Comparison of ENCODE assay signal across 38 mouse cellular contexts in the genomic region with DNA sequence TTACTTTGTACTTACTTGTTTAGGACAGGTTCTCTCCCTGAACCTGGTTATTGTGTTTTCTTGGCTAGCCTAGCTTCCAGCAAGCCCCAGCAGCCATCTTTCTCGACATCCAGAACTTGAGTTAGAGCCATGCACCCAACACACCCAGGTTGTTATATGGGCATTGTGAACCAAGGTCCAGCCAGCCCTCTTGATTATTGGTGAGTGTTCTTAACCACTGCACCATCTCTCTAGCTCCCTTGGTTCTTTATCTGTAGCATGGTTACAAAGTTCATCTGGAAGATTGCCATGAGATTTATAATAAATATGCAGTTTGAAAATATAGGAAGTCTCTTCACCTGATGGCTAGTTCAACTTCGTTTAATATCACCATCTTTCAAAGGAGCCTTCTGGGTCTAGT. TPM values are rescaled to one million over a fixed set of nuclear protein-coding genes. Genes with fewer than 3 reads are reported as not detected.
"Had no signal": no experiment of that assay in that cellular context is flagged by ENCODE, and none has a peak within 500 bp of the region (broad histone marks: within the 10 kb centered on the region; RNA-seq: fewer than 3 reads in every experiment).

No protein-coding gene starts in this region.

- H3K27ac ChIP-seq: gastrocnemius, adult 2 months; heart, embryonic 10.5 days; hindbrain, embryonic 12.5 days; hindbrain, embryonic 14.5 days; kidney, embryonic 15.5 days; kidney, postnatal 0 days; layer of hippocampus, adult 2 months; left cerebral cortex, adult 2 months; limb, embryonic 13.5 days; limb, embryonic 15.5 days; liver, embryonic 12.5 days; liver, embryonic 14.5 days had no signal

- H3K36me3 ChIP-seq: heart, embryonic 10.5 days; heart, embryonic 12.5 days; hindbrain, embryonic 12.5 days; kidney, embryonic 15.5 days; limb, embryonic 13.5 days; limb, embryonic 15.5 days; liver, embryonic 12.5 days had no signal

- H3K27me3 ChIP-seq: heart, embryonic 12.5 days; hindbrain, embryonic 12.5 days; kidney, embryonic 15.5 days; limb, embryonic 13.5 days; limb, embryonic 15.5 days; liver, embryonic 12.5 days had no signal

- H3K9me3 ChIP-seq: heart, embryonic 10.5 days; heart, embryonic 12.5 days; hindbrain, embryonic 12.5 days; kidney, embryonic 15.5 days; limb, embryonic 13.5 days; limb, embryonic 15.5 days; liver, embryonic 12.5 days had no signal

- H3K4me2 ChIP-seq: heart, embryonic 12.5 days; hindbrain, embryonic 12.5 days; hindbrain, embryonic 14.5 days; kidney, embryonic 15.5 days; limb, embryonic 13.5 days; limb, embryonic 15.5 days; liver, embryonic 12.5 days had no signal

- H3K4me3 ChIP-seq: gastrocnemius, adult 2 months; heart, embryonic 10.5 days; heart, embryonic 12.5 days; hindbrain, embryonic 12.5 days; kidney, embryonic 15.5 days; layer of hippocampus, adult 2 months; left cerebral cortex, adult 2 months; limb, embryonic 13.5 days; limb, embryonic 15.5 days; liver, embryonic 12.5 days had no signal

- H3K9ac ChIP-seq: forebrain, postnatal 0 days; heart, embryonic 12.5 days; hindbrain, embryonic 12.5 days; hindbrain, embryonic 14.5 days; kidney, embryonic 15.5 days; limb, embryonic 13.5 days; limb, embryonic 15.5 days; liver, embryonic 12.5 days; liver, embryonic 14.5 days had no signal

- DNase-seq: forebrain, postnatal 0 days; gastrocnemius, adult 2 months; gastrocnemius, postnatal 10 days; gastrocnemius, postnatal 25 days; heart, adult 18-20 months; heart, postnatal 14 days; heart, postnatal 36 days; kidney, adult 11 months; kidney, adult 2 months; kidney, adult 9 months; kidney, postnatal 14 days; kidney, postnatal 36 days; left cerebral cortex, postnatal 4 days had no signal

- H3K4me1 ChIP-seq: heart, embryonic 10.5 days; heart, embryonic 12.5 days; kidney, embryonic 15.5 days; liver, embryonic 12.5 days had no signal

- ATAC-seq: forebrain, postnatal 0 days; hindbrain, embryonic 16.5 days; inflammation-experienced regulatory T-cells, adult 6 months; liver, embryonic 12.5 days had no signal

RNA-seq across cellular contexts. Expression of a gene that starts 20.5 kb away (rescaled TPM):
- total RNA-seq: forebrain, postnatal 0 days; gastrocnemius, adult 2 months; gastrocnemius, postnatal 10 days; gastrocnemius, postnatal 25 days; heart, adult 18-20 months; heart, adult 8-10 months; heart, postnatal 36 days; hematopoietic stem cell, adult 5-6 weeks; layer of hippocampus, adult 2 months; layer of hippocampus, postnatal 10 days; layer of hippocampus, postnatal 25 days; left cerebral cortex, adult 2 months; left cerebral cortex, postnatal 25 days; left cerebral cortex, postnatal 4 days; liver, adult 2 months had no signal
- polyA plus RNA-seq: forebrain, postnatal 0 days; heart, embryonic 10.5 days; heart, embryonic 12.5 days; heart, embryonic 14.5 days; hindbrain, embryonic 12.5 days; hindbrain, embryonic 14.5 days; hindbrain, embryonic 16.5 days; inflammation-experienced regulatory T-cells, adult 6 months; liver, adult 2 months; liver, embryonic 12.5 days; liver, embryonic 14.5 days; liver, embryonic 16.5 days had no signal

RNA-seq across cellular contexts. Expression of a gene that starts 53.9 kb away (rescaled TPM):
- total RNA-seq: forebrain, postnatal 0 days; gastrocnemius, adult 2 months; gastrocnemius, postnatal 10 days; gastrocnemius, postnatal 25 days; heart, adult 18-20 months; heart, adult 8-10 months; heart, postnatal 14 days; heart, postnatal 36 days; layer of hippocampus, adult 2 months; layer of hippocampus, postnatal 10 days; layer of hippocampus, postnatal 25 days; left cerebral cortex, adult 2 months; left cerebral cortex, postnatal 25 days; left cerebral cortex, postnatal 4 days; liver, adult 2 months had no signal
- polyA plus RNA-seq: forebrain, postnatal 0 days; gonadal fat pad, adult 2 months; heart, embryonic 10.5 days; heart, embryonic 12.5 days; heart, embryonic 14.5 days; heart, embryonic 16.5 days; hindbrain, embryonic 12.5 days; hindbrain, embryonic 14.5 days; inflammation-experienced regulatory T-cells, adult 6 months; kidney, adult 2 months; kidney, postnatal 0 days; limb, embryonic 11.5 days; limb, embryonic 13.5 days; liver, adult 2 months; liver, embryonic 12.5 days; liver, embryonic 14.5 days; liver, embryonic 16.5 days had no signal
